Mouse (Mus musculus): ENCODE measurements around the gene Bsnd. TPM values are rescaled to one million over a fixed set of nuclear protein-coding genes. Genes with fewer than 3 reads are reported as not detected.

Gene Bsnd
- polyA plus RNA-seq, 1 experiment from 2014 or later = 0.05 TPM

GRCm38 (mm10) chr4:106436475-106436874 lies 55.6 kb downstream of the Bsnd start:
- no peak for DNase-seq (ENCODE audit: low spot score)
- Histone ChIP-seq H3K36me3 (peaks cover 90% of the 10 kb centered on the region), H3K4me3 (no peak overlapping the region), H3K27ac (no peak overlapping the region), H3K4me1 (no peaks in the 10 kb centered on the region), H3K27me3 (ENCODE audit: insufficient read depth, poor library complexity, severe bottlenecking) (no peaks in the 10 kb centered on the region), H3K9me3 (no peaks in the 10 kb centered on the region)
- 69% methylated on average over 4 of the region's 4 CpGs for WGBS

- H3K27me3 ChIP-seq (ENCODE audit: insufficient read depth, poor library complexity, severe bottlenecking) = no peaks in the 10 kb centered on the region
- H3K36me3 ChIP-seq = peaks cover 90% of the 10 kb centered on the region
- H3K9me3 ChIP-seq = no peaks in the 10 kb centered on the region
- H3K27ac ChIP-seq = no peak overlapping the region
- no peaks in the 10 kb centered on the region for H3K4me1 ChIP-seq
- peak; percentile 2 for DNase-seq (ENCODE audit: low spot score)
- 90% methylated on average over 2 of the region's 2 CpGs for WGBS
- H3K4me3 ChIP-seq = no peak overlapping the region
Observed at GRCm38 (mm10) chr4:106435426-106435825, 56.7 kb downstream of the Bsnd start.

Other genes with a start within 250 kb of the Bsnd start
- 6.7 and 8.7 TPM in 2 replicates for gene Usp24, start 176.1 kb downstream of the Bsnd start, polyA plus RNA-seq (2016; fragmentation: Nextera tagmentation; extraction: Ambion mirVana)
- 1.4 and 12.6 TPM in 2 replicates for gene Pcsk9, start 28.0 kb downstream of the Bsnd start, polyA plus RNA-seq (2016; fragmentation: Nextera tagmentation; extraction: Ambion mirVana)
- gene Dhcr24, start 68.8 kb upstream of the Bsnd start, polyA plus RNA-seq (2016; fragmentation: Nextera tagmentation; extraction: Ambion mirVana) = 6.1 and 9.7 TPM in 2 replicates
- 0.80 TPM in 1 of 2 replicates, not detected in the other for gene Lexm, start 125.0 kb upstream of the Bsnd start, polyA plus RNA-seq (2016; fragmentation: Nextera tagmentation; extraction: Ambion mirVana)
- 0.23 and 0.79 TPM in 2 replicates for gene Ttc22, start 130.1 kb upstream of the Bsnd start, polyA plus RNA-seq (2016; fragmentation: Nextera tagmentation; extraction: Ambion mirVana)
- 14.9 and 16.9 TPM in 2 replicates for gene Pars2, start 158.8 kb upstream of the Bsnd start, polyA plus RNA-seq (2016; fragmentation: Nextera tagmentation; extraction: Ambion mirVana)
- 71.7 and 86.0 TPM in 2 replicates for gene Ttc4, start 186.7 kb upstream of the Bsnd start, polyA plus RNA-seq (2016; fragmentation: Nextera tagmentation; extraction: Ambion mirVana)
- 0.43 and 0.83 TPM in 2 replicates for gene Mroh7, start 238.6 kb upstream of the Bsnd start, polyA plus RNA-seq (2016; fragmentation: Nextera tagmentation; extraction: Ambion mirVana)
- gene Fam151a, start 241.6 kb upstream of the Bsnd start, polyA plus RNA-seq (2016; fragmentation: Nextera tagmentation; extraction: Ambion mirVana) = 0.23 and 0.33 TPM in 2 replicates

Data from heart, embryonic 10.5 days (tissue).